Mouse (Mus musculus) hindbrain, embryonic 16.5 days (tissue): Measurements from ENCODE around the gene Lce1f. TPM values are rescaled to one million over a fixed set of nuclear protein-coding genes. Genes with fewer than 3 reads are reported as not detected.
"Not testable (repeated sequence)": the region's sequence is repeated elsewhere in the genome, so short reads cannot be mapped to it uniquely, and the experiment has no call there.

Experiments used
- ATAC-seq: fragments of 200-750 bp; cut with Nextera tagmentation; 2 replicates; pipeline ENCODE4 v1.8.0; 2017; ENCODE audit warnings: moderate TSS enrichment, moderate library complexity
- H3K27ac ChIP-seq: fragments of 300-500 bp; sonication (generic); 2 replicates; pipeline ENCODE4 v1.5.1; 2014; ENCODE audit warnings: low read depth, mild to moderate bottlenecking, control low read depth, low read length, moderate library complexity
- H3K27me3 ChIP-seq: fragments of 300-500 bp; sonication (generic); replicated peaks from 2 replicates; pipeline ENCODE4 v1.6.1; 2014; ENCODE audit warnings: low read length; ENCODE audit not compliant: control insufficient read depth, insufficient read depth
- H3K36me3 ChIP-seq: fragments of 300-500 bp; sonication (generic); 2 replicates; pipeline ENCODE4 v1.6.1; 2014; ENCODE audit warnings: mild to moderate bottlenecking, low read length, moderate library complexity, mixed read lengths; ENCODE audit not compliant: control insufficient read depth, insufficient read depth
- H3K4me1 ChIP-seq: fragments of 300-500 bp; sonication (generic); 2 replicates; pipeline ENCODE4 v1.6.1; 2014; ENCODE audit warnings: low read depth, low read length; ENCODE audit not compliant: control insufficient read depth, insufficient read depth
- H3K4me2 ChIP-seq: fragments of 300-500 bp; sonication (generic); 2 replicates; pipeline ENCODE4 v1.6.1; 2014; ENCODE audit warnings: mild to moderate bottlenecking, low read length, control low read depth, moderate library complexity
- H3K4me3 ChIP-seq: fragments of 300-500 bp; sonication (generic); 2 replicates; pipeline ENCODE4 v1.5.1; 2014; ENCODE audit warnings: mild to moderate bottlenecking, low read length, control low read depth, moderate library complexity
- H3K9ac ChIP-seq: fragments of 300-500 bp; sonication (generic); 2 replicates; pipeline ENCODE4 v1.6.1; 2014; ENCODE audit warnings: low read depth, mild to moderate bottlenecking, control low read depth, low read length, moderate library complexity
- H3K9me3 ChIP-seq: fragments of 300-500 bp; sonication (generic); 2 replicates; pipeline ENCODE4 v1.6.1; 2014; ENCODE audit warnings: mild to moderate bottlenecking, low read length, moderate library complexity; ENCODE audit not compliant: control insufficient read depth
- WGBS: fragments of 180-500 bp; shearing (Covaris S2); extraction: QIAGEN DNeasy Blood & Tissue Kit; methylation state at CpG from one replicate; pipeline ENCODE4 v1.1.7; 2014; 5-methylcytosine and 5-hydroxymethylcytosine counted together
- polyA plus RNA-seq: library from polyadenylated mRNA; unstranded; fragments of >200 nt; fragmentation: Nextera tagmentation; extraction: Ambion mirVana; gene quantifications from 2 replicates; pipeline ENCODE4 v1.2.1, GENCODE M21; 2015

Gene Lce1f
- polyA plus RNA-seq, 1 experiment from 2014 or later: not detected

DNA sequence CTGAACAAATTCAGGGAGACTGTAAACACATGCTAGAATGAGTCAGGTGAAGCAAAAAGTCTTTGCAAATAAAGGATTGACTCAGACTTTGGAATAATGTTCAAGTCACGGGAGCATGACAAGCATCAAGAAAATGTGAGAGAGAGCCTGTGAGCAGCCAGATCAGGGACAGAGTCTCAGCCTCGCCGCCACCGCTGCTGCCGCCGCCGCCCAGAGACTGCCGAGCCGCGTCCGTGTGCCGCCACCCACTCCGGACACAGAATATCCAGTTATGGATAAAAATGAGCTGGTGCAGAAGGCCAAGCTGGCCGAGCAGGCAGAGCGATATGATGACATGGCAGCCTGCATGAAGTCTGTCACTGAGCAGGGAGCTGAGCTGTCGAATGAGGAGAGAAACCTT, 31.0 kb downstream of the Lce1f start:
- H3K4me2 ChIP-seq, ATAC-seq, H3K27me3 ChIP-seq, H3K36me3 ChIP-seq, H3K9me3 ChIP-seq, H3K4me1 ChIP-seq, H3K27ac ChIP-seq, H3K4me3 ChIP-seq, H3K9ac ChIP-seq: not testable (repeated sequence)
- 81% methylated on average over 16 of the region's 16 CpGs for WGBS

- Histone ChIP-seq H3K9ac (no peak within 1 kb of the TSS), H3K27ac (no peak within 1 kb of the TSS), H3K4me2 (no peak within 1 kb of the TSS), H3K9me3 (no peaks in the 10 kb centered on the region), H3K4me1 (no peaks in the 10 kb centered on the region), H3K4me3 (no peak within 1 kb of the TSS), H3K27me3 (no peaks in the 10 kb centered on the region), H3K36me3 (no peaks in the 10 kb centered on the region)
- WGBS: 70% methylated on average over 2 of the region's 2 CpGs
- ATAC-seq: no peak
Measured at GRCm38 (mm10) chr3:92687110-92687509, 33.0 kb downstream of the Lce1f start, which contains the start of gene Lce1d. Lce1d (minus strand) TSS chr3:92687210.

DNA sequence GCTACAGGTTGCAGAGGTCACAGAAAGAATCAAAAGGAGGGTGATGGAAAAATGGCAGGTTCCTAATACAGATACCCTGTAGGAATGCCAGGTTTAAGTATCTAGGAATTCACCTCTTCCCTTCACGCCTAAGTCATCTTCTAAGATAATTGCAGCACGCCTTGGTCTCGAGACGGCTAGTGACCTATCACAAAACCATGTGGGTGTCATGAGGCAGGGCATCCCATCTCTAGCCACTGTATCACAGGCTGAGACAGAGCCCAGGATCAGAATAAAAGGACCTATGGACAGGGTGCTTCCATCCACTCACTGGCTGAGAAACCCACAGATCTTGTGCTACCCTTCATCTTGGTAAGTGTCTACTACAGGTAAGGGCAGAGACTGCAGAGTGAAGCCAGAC, 41.2 kb downstream of the Lce1f start, which contains the start of gene Lce1c:
Gene Lce1c, plus strand, starts transcription at position 301 of the 400 bp plus-strand sequence.
- ATAC-seq: no peak
- H3K9ac ChIP-seq: no peak within 1 kb of the TSS
- no peaks in the 10 kb centered on the region for H3K27me3 ChIP-seq
- H3K4me3 ChIP-seq: no peak within 1 kb of the TSS
- H3K4me2 ChIP-seq: no peak within 1 kb of the TSS
- H3K4me1 ChIP-seq: no peaks in the 10 kb centered on the region
- H3K36me3 ChIP-seq: no peaks in the 10 kb centered on the region
- whole genome bisulfite sequencing: 91% methylated on average over 4 of the region's 4 CpGs
- no peak within 1 kb of the TSS for H3K27ac ChIP-seq
- no peaks in the 10 kb centered on the region for H3K9me3 ChIP-seq

- Histone ChIP-seq H3K27me3 (no peaks in the 10 kb centered on the region), H3K9ac (no peak within 1 kb of the TSS), H3K9me3 (no peaks in the 10 kb centered on the region), H3K36me3 (no peaks in the 10 kb centered on the region), H3K4me1 (no peaks in the 10 kb centered on the region), H3K4me3 (no peak within 1 kb of the TSS), H3K4me2 (no peak within 1 kb of the TSS), H3K27ac (no peak within 1 kb of the TSS)
- ATAC-seq: no peak
Measured at GRCm38 (mm10) chr3:92670215-92670614, 49.9 kb downstream of the Lce1f start, which contains the start of gene Lce1a2. Lce1a2 (minus strand) TSS chr3:92670315.

Other genes with a start within 250 kb of the Lce1f start
- gene Sprr1a, start 234.5 kb downstream of the Lce1f start, polyA plus RNA-seq: 0.20 and 0.59 TPM in 2 replicates
- gene Sprr4, start 219.9 kb downstream of the Lce1f start, polyA plus RNA-seq: not detected in 2 replicates
- gene 2310046K23Rik, start 185.8 kb downstream of the Lce1f start, polyA plus RNA-seq: not detected in 2 replicates
- gene Ivl, start 146.6 kb downstream of the Lce1f start, polyA plus RNA-seq: not detected in 2 replicates
- gene Smcp, start 131.4 kb downstream of the Lce1f start, polyA plus RNA-seq: not detected in 2 replicates
- not detected in 2 replicates for gene 2210017I01Rik, start 112.9 kb downstream of the Lce1f start, polyA plus RNA-seq
- gene Lce6a, start 98.7 kb downstream of the Lce1f start, polyA plus RNA-seq: not detected in 2 replicates
- not detected in 2 replicates for gene Lce1a1, start 72.0 kb downstream of the Lce1f start, polyA plus RNA-seq
- gene Lce1b, start 63.4 kb downstream of the Lce1f start, polyA plus RNA-seq: not detected in 2 replicates
- gene Lce1a2, start 50.0 kb downstream of the Lce1f start, polyA plus RNA-seq: not detected in 2 replicates
- not detected in 2 replicates for gene Lce1c, start 41.1 kb downstream of the Lce1f start, polyA plus RNA-seq
- gene Lce1d, start 33.1 kb downstream of the Lce1f start, polyA plus RNA-seq: not detected in 2 replicates
- gene Lce1e, start 11.3 kb downstream of the Lce1f start, polyA plus RNA-seq: not detected in 2 replicates
- not detected in 2 replicates for gene Gm38119, start 18.7 kb upstream of the Lce1f start, polyA plus RNA-seq
- gene Lce1g, start 32.0 kb upstream of the Lce1f start, polyA plus RNA-seq: not detected in 2 replicates
- gene Lce1h, start 44.7 kb upstream of the Lce1f start, polyA plus RNA-seq: not detected in 2 replicates
- gene Lce1i, start 58.5 kb upstream of the Lce1f start, polyA plus RNA-seq: not detected in 2 replicates
- not detected in 2 replicates for gene Lce1j, start 70.2 kb upstream of the Lce1f start, polyA plus RNA-seq
- not detected in 2 replicates for gene Lce1k, start 87.5 kb upstream of the Lce1f start, polyA plus RNA-seq
- not detected in 2 replicates for gene Kprp, start 106.9 kb upstream of the Lce1f start, polyA plus RNA-seq
- not detected in 2 replicates for gene Lce1l, start 130.9 kb upstream of the Lce1f start, polyA plus RNA-seq
- not detected in 2 replicates for gene 2310050C09Rik, start 149.9 kb upstream of the Lce1f start, polyA plus RNA-seq
- gene Lce3a, start 205.9 kb upstream of the Lce1f start, polyA plus RNA-seq: not detected in 2 replicates
- not detected in 2 replicates for gene Lce3b, start 212.6 kb upstream of the Lce1f start, polyA plus RNA-seq
- 0.89 TPM in 1 of 2 replicates, not detected in the other for gene Lce3c, start 224.1 kb upstream of the Lce1f start, polyA plus RNA-seq
- gene Lce3d, start 237.0 kb upstream of the Lce1f start, polyA plus RNA-seq: not detected in 2 replicates
- not detected in 2 replicates for gene Lce3e, start 246.7 kb upstream of the Lce1f start, polyA plus RNA-seq